Mouse (Mus musculus): ENCODE measurements around the gene Il11ra1. TPM values are rescaled to one million over a fixed set of nuclear protein-coding genes. Genes with fewer than 3 reads are reported as not detected.

The Il11ra1 gene
- polyA plus RNA-seq, 1 experiment from 2014 or later = 55.2 TPM

DNA sequence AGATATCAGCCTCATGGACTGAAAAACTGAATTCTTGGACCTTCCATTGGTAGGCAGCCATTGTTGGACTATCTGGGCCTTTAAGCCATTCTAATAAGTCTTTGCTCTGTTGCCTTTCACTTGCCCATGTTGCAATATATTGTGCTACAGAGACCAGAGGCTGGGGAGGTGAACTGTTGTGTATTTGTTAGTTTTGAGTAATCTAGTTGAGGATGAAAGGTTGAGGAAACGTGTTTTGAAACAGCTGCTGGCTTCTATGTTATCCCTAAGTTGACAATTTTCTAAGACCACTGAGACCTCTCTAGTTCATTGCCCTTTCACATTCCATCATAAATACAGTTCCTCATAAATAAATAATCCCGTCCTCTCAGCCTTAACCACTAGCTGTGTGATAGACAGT is 44.3 kb downstream of the Il11ra1 start:
- Histone ChIP-seq H3K9me3 (ENCODE audit: control insufficient read depth, low read length) (peaks cover 8% of the 10 kb centered on the region; the same call in 1 of the 2 replicates), H3K9ac (ENCODE audit: low read length) (no peak overlapping the region), H3K27ac (ENCODE audit: low read depth, low read length) (no peak overlapping the region), H3K27me3 (ENCODE audit: control insufficient read depth, insufficient read depth, low read length) (no peaks in the 10 kb centered on the region), H3K4me3 (ENCODE audit: low read depth, low read length) (no peak overlapping the region), H3K4me2 (no peak overlapping the region), H3K4me1 (ENCODE audit: control insufficient read depth, insufficient read depth, low read length) (peaks cover 12% of the 10 kb centered on the region), H3K36me3 (ENCODE audit: control insufficient read depth, insufficient read depth, low read length) (peaks cover under 1% of the 10 kb centered on the region; the same call in 1 of the 2 replicates)
- WGBS = 65% methylated on average over 2 of the region's 2 CpGs
- ATAC-seq (ENCODE audit: low FRiP score) (no peak), DNase-seq (ENCODE audit: low spot score, missing footprints) (no peak)

DNA sequence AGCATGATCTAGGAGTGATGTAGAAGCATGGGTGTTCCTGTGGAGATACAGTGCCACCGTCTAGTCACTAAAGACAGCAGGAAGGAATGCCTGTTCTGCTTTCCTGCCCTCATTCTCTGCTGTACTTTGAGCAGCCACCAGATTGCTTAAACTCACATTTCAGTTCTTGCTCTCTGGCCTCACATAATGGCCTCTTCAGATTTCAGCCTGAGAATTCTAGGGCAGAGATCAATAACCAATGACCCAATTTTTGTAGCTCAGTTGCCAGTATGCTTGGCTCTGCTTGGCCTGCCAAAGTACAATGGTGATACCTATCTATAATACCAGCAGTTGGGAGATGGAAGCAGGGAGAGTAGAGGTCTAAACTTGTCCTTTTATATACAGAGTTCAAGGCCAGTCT is 45.2 kb downstream of the Il11ra1 start:
- Histone ChIP-seq H3K4me3 (ENCODE audit: low read depth, low read length) (no peak overlapping the region), H3K4me2 (no peak overlapping the region), H3K9me3 (ENCODE audit: control insufficient read depth, low read length) (peaks cover 8% of the 10 kb centered on the region; the same call in 1 of the 2 replicates), H3K36me3 (ENCODE audit: control insufficient read depth, insufficient read depth, low read length) (no peaks in the 10 kb centered on the region), H3K4me1 (ENCODE audit: control insufficient read depth, insufficient read depth, low read length) (peaks cover 7% of the 10 kb centered on the region), H3K27ac (ENCODE audit: low read depth, low read length) (no peak overlapping the region), H3K9ac (ENCODE audit: low read length) (no peak overlapping the region), H3K27me3 (ENCODE audit: control insufficient read depth, insufficient read depth, low read length) (no peaks in the 10 kb centered on the region)
- 64% methylated on average over 1 of the region's 1 CpGs for WGBS
- DNase-seq (ENCODE audit: low spot score, missing footprints) = no peak
- no peak for ATAC-seq (ENCODE audit: low FRiP score)

DNA sequence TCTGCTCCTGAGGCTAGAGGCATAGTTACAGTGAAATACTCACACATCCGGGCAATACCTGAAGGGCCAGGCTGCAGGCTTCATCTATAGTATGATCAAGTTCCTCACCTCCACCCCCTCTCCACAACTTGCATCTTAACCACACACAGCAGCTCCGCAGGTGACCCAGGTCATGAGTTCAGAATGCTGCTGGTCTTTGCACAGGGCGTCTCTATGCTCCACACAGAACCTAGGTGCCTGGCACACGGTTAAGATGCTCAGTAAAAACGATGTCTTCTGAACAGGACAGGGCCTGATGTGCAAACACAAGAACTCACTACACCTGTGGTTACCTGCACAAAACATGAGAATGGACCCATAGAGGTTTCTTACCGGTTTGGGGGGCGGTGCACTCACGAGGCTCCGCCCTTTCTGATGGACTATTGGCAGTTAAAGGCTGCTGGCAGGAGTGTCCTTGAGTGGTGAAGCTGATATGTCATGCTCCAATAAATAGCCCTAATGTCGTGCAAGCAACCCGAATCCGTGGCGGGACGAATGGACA is 55.1 kb downstream of the Il11ra1 start, which contains the start of gene Galt:
Gene Galt (plus strand): TSS at position 432 of the 541 bp plus-strand sequence.
- Histone ChIP-seq H3K4me2 (peak within 1 kb of the TSS; percentile 99), H3K36me3 (ENCODE audit: control insufficient read depth, insufficient read depth, low read length) (no peaks in the 10 kb centered on the region), H3K4me3 (ENCODE audit: low read depth, low read length) (peak within 1 kb of the TSS; percentile 69), H3K4me1 (ENCODE audit: control insufficient read depth, insufficient read depth, low read length) (peaks cover 3% of the 10 kb centered on the region), H3K9me3 (ENCODE audit: control insufficient read depth, low read length) (no peaks in the 10 kb centered on the region), H3K9ac (ENCODE audit: low read length) (peak within 1 kb of the TSS; percentile 70), H3K27ac (ENCODE audit: low read depth, low read length) (peak within 1 kb of the TSS; percentile 22; the same call in 1 of the 2 replicates), H3K27me3 (ENCODE audit: control insufficient read depth, insufficient read depth, low read length) (no peaks in the 10 kb centered on the region)
- ATAC-seq (ENCODE audit: low FRiP score) (peak; percentile 56), DNase-seq (ENCODE audit: low spot score, missing footprints) (no peak)
- WGBS = 14% methylated on average over 14 of the region's 14 CpGs

DNA sequence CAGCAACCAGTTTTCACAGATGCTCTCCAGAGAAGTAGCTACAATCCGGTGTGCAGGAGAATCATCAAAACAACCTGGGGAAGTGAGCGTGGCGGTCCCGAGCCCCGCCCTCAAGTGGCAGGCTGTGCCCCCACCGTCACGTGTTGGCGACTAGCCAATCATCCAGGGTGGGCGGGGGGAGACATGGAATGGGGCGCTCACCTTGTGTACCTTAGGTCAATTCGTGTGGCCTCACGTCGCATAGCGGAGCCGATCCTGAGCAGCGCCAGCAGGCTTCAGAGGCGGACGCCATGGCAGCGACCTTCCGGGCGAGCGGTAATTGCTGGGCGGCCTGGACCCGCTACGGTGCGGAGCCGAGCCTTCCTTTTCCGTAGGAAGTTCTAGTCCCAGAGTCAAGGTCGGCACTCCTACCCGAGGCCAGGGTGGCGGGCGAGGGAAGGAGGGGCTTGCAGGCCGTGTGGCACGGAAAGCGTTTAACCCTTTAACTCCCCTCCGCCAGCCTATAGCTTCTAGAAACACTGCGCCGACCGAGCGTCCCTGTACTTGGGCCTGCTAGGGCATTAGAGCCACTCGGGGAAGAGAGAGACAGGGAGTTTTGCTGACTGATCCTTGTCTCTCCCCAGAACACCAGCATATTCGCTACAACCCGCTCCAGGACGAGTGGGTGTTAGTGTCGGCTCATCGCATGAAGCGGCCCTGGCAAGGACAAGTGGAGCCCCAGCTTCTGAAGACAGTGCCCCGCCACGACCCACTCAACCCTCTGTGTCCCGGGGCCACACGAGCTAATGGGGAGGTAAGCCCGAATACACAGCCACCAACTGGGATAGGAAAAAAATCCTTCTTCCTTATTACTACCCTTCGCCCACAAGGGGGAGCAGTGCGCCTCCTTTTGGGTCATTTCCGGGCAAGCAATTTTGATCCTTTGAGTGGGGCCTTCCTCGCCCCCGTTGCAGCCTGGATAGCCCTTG is 55.8 kb downstream of the Il11ra1 start, which contains the start of gene Sigmar1:
Gene Sigmar1 (minus strand): TSS at position 820 of the 968 bp plus-strand sequence.
- ATAC-seq (ENCODE audit: low FRiP score) (peak; percentile 77), DNase-seq (ENCODE audit: low spot score, missing footprints) (peak; percentile 97)
- Histone ChIP-seq H3K36me3 (ENCODE audit: control insufficient read depth, insufficient read depth, low read length) (no peaks in the 10 kb centered on the region), H3K4me3 (ENCODE audit: low read depth, low read length) (peak within 1 kb of the TSS; percentile 69), H3K27me3 (ENCODE audit: control insufficient read depth, insufficient read depth, low read length) (no peaks in the 10 kb centered on the region), H3K9ac (ENCODE audit: low read length) (peak within 1 kb of the TSS; percentile 70), H3K27ac (ENCODE audit: low read depth, low read length) (peak within 1 kb of the TSS; percentile 22; the same call in 1 of the 2 replicates), H3K4me1 (ENCODE audit: control insufficient read depth, insufficient read depth, low read length) (peaks cover 10% of the 10 kb centered on the region), H3K4me2 (peak within 1 kb of the TSS; percentile 99), H3K9me3 (ENCODE audit: control insufficient read depth, low read length) (no peaks in the 10 kb centered on the region)
- WGBS = under 1% methylated on average over 57 of the region's 57 CpGs

DNA sequence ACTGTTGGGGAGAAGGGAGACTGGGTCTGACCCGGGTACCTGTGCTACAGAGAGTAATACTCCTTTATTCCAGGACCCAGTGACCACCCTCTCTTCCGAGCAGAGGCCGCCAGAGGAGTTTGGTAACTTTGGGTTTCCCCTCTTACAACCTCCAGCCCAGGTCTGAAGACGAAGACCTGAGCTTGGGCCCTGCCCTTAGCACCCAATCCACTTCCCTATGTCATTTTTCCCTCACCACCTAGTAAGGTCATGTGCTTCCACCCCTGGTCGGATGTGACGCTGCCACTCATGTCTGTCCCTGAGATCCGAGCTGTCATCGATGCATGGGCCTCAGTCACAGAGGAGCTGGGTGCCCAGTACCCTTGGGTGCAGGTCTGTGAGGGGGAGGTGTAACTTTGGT is 56.7 kb downstream of the Il11ra1 start:
- H3K4me2 ChIP-seq = peak overlapping the region; percentile 99
- 77% methylated on average over 8 of the region's 8 CpGs for WGBS
- H3K36me3 ChIP-seq (ENCODE audit: control insufficient read depth, insufficient read depth, low read length) = no peaks in the 10 kb centered on the region
- no peaks in the 10 kb centered on the region for H3K9me3 ChIP-seq (ENCODE audit: control insufficient read depth, low read length)
- H3K27ac ChIP-seq (ENCODE audit: low read depth, low read length) = no peak overlapping the region
- peak; percentile 80 for DNase-seq (ENCODE audit: low spot score, missing footprints)
- H3K9ac ChIP-seq (ENCODE audit: low read length) = peak overlapping the region; percentile 70
- peaks cover 17% of the 10 kb centered on the region for H3K4me1 ChIP-seq (ENCODE audit: control insufficient read depth, insufficient read depth, low read length)
- peak overlapping the region; percentile 69 for H3K4me3 ChIP-seq (ENCODE audit: low read depth, low read length)
- no peaks in the 10 kb centered on the region for H3K27me3 ChIP-seq (ENCODE audit: control insufficient read depth, insufficient read depth, low read length)
- ATAC-seq (ENCODE audit: low FRiP score) = no peak; the same call in 1 of the 2 replicates

DNA sequence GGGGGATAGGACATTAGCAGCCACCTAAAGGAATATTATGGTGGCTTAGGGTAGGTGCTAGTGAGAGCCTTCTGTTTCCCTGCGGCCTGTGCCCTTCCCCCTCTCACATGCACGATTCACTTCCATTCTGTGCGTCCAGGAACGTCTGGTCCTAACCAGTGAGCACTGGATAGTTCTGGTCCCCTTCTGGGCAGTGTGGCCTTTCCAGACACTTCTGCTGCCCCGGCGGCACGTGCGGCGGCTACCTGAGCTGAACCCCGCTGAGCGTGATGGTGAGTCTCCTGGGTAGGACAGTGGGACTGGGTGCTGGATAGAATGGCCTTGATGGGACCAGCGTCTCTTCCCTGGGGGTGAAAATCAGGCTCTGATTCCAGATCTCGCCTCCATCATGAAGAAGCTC is 57.5 kb downstream of the Il11ra1 start:
- H3K4me1 ChIP-seq (ENCODE audit: control insufficient read depth, insufficient read depth, low read length) = peaks cover 25% of the 10 kb centered on the region
- H3K36me3 ChIP-seq (ENCODE audit: control insufficient read depth, insufficient read depth, low read length) = no peaks in the 10 kb centered on the region
- 91% methylated on average over 13 of the region's 13 CpGs for WGBS
- H3K27me3 ChIP-seq (ENCODE audit: control insufficient read depth, insufficient read depth, low read length) = no peaks in the 10 kb centered on the region
- H3K4me2 ChIP-seq = no peak overlapping the region
- H3K27ac ChIP-seq (ENCODE audit: low read depth, low read length) = no peak overlapping the region
- no peaks in the 10 kb centered on the region for H3K9me3 ChIP-seq (ENCODE audit: control insufficient read depth, low read length)
- no peak overlapping the region for H3K4me3 ChIP-seq (ENCODE audit: low read depth, low read length)
- H3K9ac ChIP-seq (ENCODE audit: low read length) = no peak overlapping the region
- DNase-seq (ENCODE audit: low spot score, missing footprints) (no peak), ATAC-seq (ENCODE audit: low FRiP score) (no peak)

DNA sequence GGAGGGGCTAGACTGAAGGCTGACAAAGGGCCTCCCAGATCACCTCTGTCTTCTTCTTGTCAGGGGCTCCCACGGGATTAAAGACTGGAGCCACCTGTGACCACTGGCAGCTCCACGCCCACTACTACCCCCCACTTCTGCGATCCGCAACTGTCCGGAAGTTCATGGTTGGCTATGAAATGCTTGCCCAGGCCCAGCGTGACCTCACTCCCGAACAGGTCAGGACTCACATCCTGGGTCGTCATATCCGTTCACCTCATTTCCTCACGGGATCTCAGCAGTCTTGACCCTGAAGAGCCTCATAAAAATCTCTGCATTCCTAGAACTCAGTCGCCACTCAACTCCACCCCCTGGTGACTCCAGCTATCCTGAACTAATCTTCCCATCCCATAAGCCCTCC is 58.2 kb downstream of the Il11ra1 start:
- Histone ChIP-seq H3K27ac (ENCODE audit: low read depth, low read length) (no peak overlapping the region), H3K36me3 (ENCODE audit: control insufficient read depth, insufficient read depth, low read length) (no peaks in the 10 kb centered on the region), H3K4me2 (no peak overlapping the region), H3K9ac (ENCODE audit: low read length) (no peak overlapping the region), H3K27me3 (ENCODE audit: control insufficient read depth, insufficient read depth, low read length) (no peaks in the 10 kb centered on the region), H3K9me3 (ENCODE audit: control insufficient read depth, low read length) (no peaks in the 10 kb centered on the region), H3K4me1 (ENCODE audit: control insufficient read depth, insufficient read depth, low read length) (peaks cover 26% of the 10 kb centered on the region), H3K4me3 (ENCODE audit: low read depth, low read length) (no peak overlapping the region)
- ATAC-seq (ENCODE audit: low FRiP score) (no peak), DNase-seq (ENCODE audit: low spot score, missing footprints) (no peak)
- 88% methylated on average over 11 of the region's 11 CpGs for WGBS

DNA sequence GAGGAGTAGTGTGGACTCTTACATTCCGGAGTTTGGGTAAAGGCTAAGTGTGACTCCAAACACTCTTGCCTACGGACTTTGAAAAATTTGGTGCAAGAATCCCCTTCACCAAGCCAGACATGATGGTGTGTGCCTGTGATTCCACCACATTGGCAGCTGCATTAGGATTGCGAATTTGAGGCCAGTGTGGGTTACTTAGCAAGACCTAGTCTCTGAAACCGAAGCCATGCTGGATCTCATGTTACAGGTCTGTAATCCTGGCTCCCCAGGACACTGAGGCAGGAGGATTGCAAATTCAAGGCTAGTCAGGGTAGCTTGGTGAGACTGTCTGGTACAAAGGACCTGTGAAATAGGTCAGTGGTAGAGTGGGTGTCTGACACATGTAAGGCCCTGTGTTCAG is 58.9 kb downstream of the Il11ra1 start:
- H3K9me3 ChIP-seq (ENCODE audit: control insufficient read depth, low read length) = no peaks in the 10 kb centered on the region
- no peak overlapping the region for H3K27ac ChIP-seq (ENCODE audit: low read depth, low read length)
- H3K4me1 ChIP-seq (ENCODE audit: control insufficient read depth, insufficient read depth, low read length) = peaks cover 26% of the 10 kb centered on the region
- no peak overlapping the region for H3K9ac ChIP-seq (ENCODE audit: low read length)
- WGBS = 92% methylated on average over 4 of the region's 4 CpGs
- no peaks in the 10 kb centered on the region for H3K27me3 ChIP-seq (ENCODE audit: control insufficient read depth, insufficient read depth, low read length)
- no peak for DNase-seq (ENCODE audit: low spot score, missing footprints)
- no peak for ATAC-seq (ENCODE audit: low FRiP score)
- H3K36me3 ChIP-seq (ENCODE audit: control insufficient read depth, insufficient read depth, low read length) = no peaks in the 10 kb centered on the region
- H3K4me2 ChIP-seq = no peak overlapping the region
- H3K4me3 ChIP-seq (ENCODE audit: low read depth, low read length) = no peak overlapping the region

DNA sequence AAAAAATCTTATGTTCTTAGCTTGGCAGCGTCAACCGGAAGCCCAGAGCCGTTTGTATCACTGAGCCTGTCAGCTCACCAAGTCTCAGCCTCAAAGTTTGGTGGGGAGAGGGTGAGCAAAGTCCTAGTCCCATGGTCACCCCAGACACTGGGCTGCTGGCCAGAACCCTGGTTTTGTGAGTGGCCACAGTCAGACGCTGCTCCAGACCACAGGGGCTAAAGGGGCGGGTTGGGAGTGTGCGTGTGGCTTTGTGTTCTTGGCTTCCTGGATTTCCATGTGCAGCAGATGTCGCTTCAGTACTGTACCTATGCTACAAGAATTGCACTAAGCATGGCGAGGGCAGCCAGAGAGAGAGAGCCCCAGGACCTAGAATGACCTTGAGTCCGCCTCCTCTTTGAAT is 59.4 kb downstream of the Il11ra1 start:
- DNase-seq (ENCODE audit: low spot score, missing footprints) (no peak), ATAC-seq (ENCODE audit: low FRiP score) (no peak)
- Histone ChIP-seq H3K9ac (ENCODE audit: low read length) (no peak overlapping the region), H3K9me3 (ENCODE audit: control insufficient read depth, low read length) (no peaks in the 10 kb centered on the region), H3K27me3 (ENCODE audit: control insufficient read depth, insufficient read depth, low read length) (no peaks in the 10 kb centered on the region), H3K4me1 (ENCODE audit: control insufficient read depth, insufficient read depth, low read length) (peaks cover 26% of the 10 kb centered on the region), H3K36me3 (ENCODE audit: control insufficient read depth, insufficient read depth, low read length) (no peaks in the 10 kb centered on the region), H3K4me2 (no peak overlapping the region), H3K4me3 (ENCODE audit: low read depth, low read length) (no peak overlapping the region), H3K27ac (ENCODE audit: low read depth, low read length) (no peak overlapping the region)
- 90% methylated on average over 9 of the region's 9 CpGs for WGBS

Measured in midbrain, embryonic 11.5 days (tissue).